Mouse (Mus musculus) heart, embryonic 16.5 days (tissue): Measurements from ENCODE around the gene Tanc2. TPM values are rescaled to one million over a fixed set of nuclear protein-coding genes. Genes with fewer than 3 reads are reported as not detected.

Experiments
- ATAC-seq: fragments of 200-750 bp; cut with Nextera tagmentation; replicated peaks from 2 replicates; pipeline ENCODE4 v1.8.0; 2017; ENCODE audit warnings: moderate number of reproducible peaks; ENCODE audit not compliant: insufficient read depth, low FRiP score; ENCODE audit errors: extremely low read depth
- H3K27ac ChIP-seq: fragments of 300-500 bp; sonication (generic); 2 replicates; pipeline ENCODE4 v1.5.1; 2014; ENCODE audit warnings: mild to moderate bottlenecking, low read length, control low read depth, moderate library complexity
- H3K27me3 ChIP-seq: fragments of 300-500 bp; sonication (generic); 2 replicates; pipeline ENCODE4 v1.6.1; 2014; ENCODE audit warnings: low read length, mixed read lengths; ENCODE audit not compliant: control insufficient read depth, insufficient read depth
- H3K36me3 ChIP-seq: fragments of 300-500 bp; sonication (generic); 2 replicates; pipeline ENCODE4 v1.6.1; 2014; ENCODE audit not compliant: control insufficient read depth, insufficient read depth
- H3K4me1 ChIP-seq: fragments of 300-500 bp; sonication (generic); 2 replicates; pipeline ENCODE4 v1.6.1; 2014; ENCODE audit warnings: low read length, mixed read lengths; ENCODE audit not compliant: control insufficient read depth, insufficient read depth
- H3K4me2 ChIP-seq: fragments of 300-500 bp; sonication (generic); 2 replicates; pipeline ENCODE4 v1.6.1; 2014; ENCODE audit warnings: low read depth, mild to moderate bottlenecking, control low read depth, low read length
- H3K4me3 ChIP-seq: fragments of 300-500 bp; sonication (generic); 2 replicates; pipeline ENCODE4 v1.5.1; 2014; ENCODE audit warnings: mild to moderate bottlenecking, control low read depth, low read length
- H3K9ac ChIP-seq: fragments of 300-500 bp; sonication (generic); 2 replicates; pipeline ENCODE4 v1.6.1; 2014; ENCODE audit warnings: low read length, control low read depth
- H3K9me3 ChIP-seq: fragments of 300-500 bp; sonication (generic); replicated peaks from 2 replicates; pipeline ENCODE4 v1.6.1; 2016; ENCODE audit warnings: low read length; ENCODE audit not compliant: control insufficient read depth
- WGBS: fragments of 180-500 bp; shearing (Covaris S2); extraction: QIAGEN DNeasy Blood & Tissue Kit; methylation state at CpG from one replicate; pipeline ENCODE4 v1.1.7; 2014; 5-methylcytosine and 5-hydroxymethylcytosine counted together
- polyA plus RNA-seq: library from polyadenylated mRNA; unstranded; fragments of >200 nt; fragmentation: Nextera tagmentation; extraction: Ambion mirVana; gene quantifications from 2 replicates; pipeline ENCODE4 v1.2.1, GENCODE M21; 2015

Gene Tanc2
- polyA plus RNA-seq, 1 experiment from 2014 or later, result 8.0 TPM

- Histone ChIP-seq H3K27ac (no peak overlapping the region), H3K36me3 (no peaks in the 10 kb centered on the region), H3K4me1 (peaks cover 9% of the 10 kb centered on the region), H3K4me2 (no peak overlapping the region), H3K9me3 (no peaks in the 10 kb centered on the region), H3K9ac (no peak overlapping the region), H3K27me3 (no peaks in the 10 kb centered on the region; the same call in 1 of the 2 replicates), H3K4me3 (no peak overlapping the region)
- WGBS, result 88% methylated on average over 28 of the region's 28 CpGs
- no peak for ATAC-seq
Observed at GRCm38 (mm10) chr11:105955815-105956430, 366.1 kb downstream of the Tanc2 start.

GRCm38 (mm10) chr11:105957501-105957900 is 367.7 kb downstream of the Tanc2 start:
- no peak overlapping the region for H3K4me3 ChIP-seq
- H3K9ac ChIP-seq, result no peak overlapping the region
- WGBS, result 52% methylated on average over 6 of the region's 6 CpGs
- H3K4me1 ChIP-seq, result peaks cover 9% of the 10 kb centered on the region
- no peak overlapping the region for H3K4me2 ChIP-seq
- no peak overlapping the region for H3K27ac ChIP-seq
- ATAC-seq, result no peak
- no peaks in the 10 kb centered on the region; the same call in 1 of the 2 replicates for H3K27me3 ChIP-seq
- no peaks in the 10 kb centered on the region for H3K36me3 ChIP-seq
- H3K9me3 ChIP-seq, result no peaks in the 10 kb centered on the region

GRCm38 (mm10) chr11:105958566-105958965 is 368.8 kb downstream of the Tanc2 start:
- Histone ChIP-seq H3K27ac (no peak overlapping the region), H3K9me3 (no peaks in the 10 kb centered on the region), H3K27me3 (no peaks in the 10 kb centered on the region; the same call in 1 of the 2 replicates), H3K36me3 (no peaks in the 10 kb centered on the region), H3K4me1 (peaks cover 9% of the 10 kb centered on the region), H3K4me3 (no peak overlapping the region), H3K4me2 (no peak overlapping the region), H3K9ac (no peak overlapping the region)
- no peak for ATAC-seq
- 39% methylated on average over 1 of the region's 1 CpGs for WGBS

GRCm38 (mm10) chr11:105959355-105959754 is 369.6 kb downstream of the Tanc2 start:
- WGBS, result 3% methylated on average over 17 of the region's 17 CpGs
- no peak overlapping the region for H3K27ac ChIP-seq
- peak overlapping the region; percentile 55 for H3K4me2 ChIP-seq
- no peaks in the 10 kb centered on the region; the same call in 1 of the 2 replicates for H3K27me3 ChIP-seq
- H3K36me3 ChIP-seq, result no peaks in the 10 kb centered on the region
- H3K9ac ChIP-seq, result peak overlapping the region; percentile 29; the same call in 1 of the 2 replicates
- ATAC-seq, result no peak
- H3K9me3 ChIP-seq, result no peaks in the 10 kb centered on the region
- peaks cover 9% of the 10 kb centered on the region for H3K4me1 ChIP-seq
- H3K4me3 ChIP-seq, result peak overlapping the region; percentile 12; the same call in 1 of the 2 replicates

- Histone ChIP-seq H3K9me3 (no peaks in the 10 kb centered on the region), H3K4me3 (no peak overlapping the region), H3K4me2 (no peak overlapping the region), H3K27me3 (peaks cover 35% of the 10 kb centered on the region), H3K27ac (no peak overlapping the region), H3K4me1 (peaks cover 7% of the 10 kb centered on the region; the same call in 1 of the 2 replicates), H3K36me3 (no peaks in the 10 kb centered on the region), H3K9ac (no peak overlapping the region)
- ATAC-seq, result no peak
- WGBS, result 60% methylated on average over 5 of the region's 5 CpGs
Observed at GRCm38 (mm10) chr11:105964691-105965090, 374.9 kb downstream of the Tanc2 start.

- H3K27ac ChIP-seq, result no peak overlapping the region
- WGBS, result 58% methylated on average over 4 of the region's 4 CpGs
- peaks cover 44% of the 10 kb centered on the region for H3K27me3 ChIP-seq
- ATAC-seq, result no peak
- H3K4me3 ChIP-seq, result no peak overlapping the region
- H3K9me3 ChIP-seq, result no peaks in the 10 kb centered on the region
- peaks cover 7% of the 10 kb centered on the region; the same call in 1 of the 2 replicates for H3K4me1 ChIP-seq
- no peaks in the 10 kb centered on the region for H3K36me3 ChIP-seq
- H3K4me2 ChIP-seq, result no peak overlapping the region
- no peak overlapping the region for H3K9ac ChIP-seq
Observed at GRCm38 (mm10) chr11:105966288-105966687, 376.5 kb downstream of the Tanc2 start.

- peaks cover 47% of the 10 kb centered on the region for H3K27me3 ChIP-seq
- no peak within 1 kb of the TSS for H3K27ac ChIP-seq
- 1% methylated on average over 73 of the region's 76 CpGs for WGBS
- H3K4me2 ChIP-seq, result peak within 1 kb of the TSS; percentile 81
- no peaks in the 10 kb centered on the region for H3K9me3 ChIP-seq
- H3K9ac ChIP-seq, result peak within 1 kb of the TSS; percentile 53
- H3K4me1 ChIP-seq, result peaks cover 7% of the 10 kb centered on the region; the same call in 1 of the 2 replicates
- H3K4me3 ChIP-seq, result peak within 1 kb of the TSS; percentile 56
- peak; percentile 47; the same call in 1 of the 2 replicates for ATAC-seq
- no peaks in the 10 kb centered on the region for H3K36me3 ChIP-seq
Observed at GRCm38 (mm10) chr11:105967741-105968574, 378.2 kb downstream of the Tanc2 start, which contains the start of gene Ace. Ace (plus strand) TSS chr11:105967945.

GRCm38 (mm10) chr11:105968948-105969347 is 379.2 kb downstream of the Tanc2 start:
- H3K9me3 ChIP-seq, result no peaks in the 10 kb centered on the region
- H3K36me3 ChIP-seq, result no peaks in the 10 kb centered on the region
- no peak overlapping the region for H3K27ac ChIP-seq
- H3K9ac ChIP-seq, result no peak overlapping the region
- ATAC-seq, result no peak
- H3K4me3 ChIP-seq, result no peak overlapping the region
- H3K4me2 ChIP-seq, result peak overlapping the region; percentile 81; the same call in 1 of the 2 replicates
- 48% methylated on average over 10 of the region's 10 CpGs for WGBS
- peaks cover 7% of the 10 kb centered on the region; the same call in 1 of the 2 replicates for H3K4me1 ChIP-seq
- H3K27me3 ChIP-seq, result peaks cover 50% of the 10 kb centered on the region

GRCm38 (mm10) chr11:105969516-105969915 is 379.7 kb downstream of the Tanc2 start:
- peaks cover 7% of the 10 kb centered on the region; the same call in 1 of the 2 replicates for H3K4me1 ChIP-seq
- no peak overlapping the region for H3K27ac ChIP-seq
- WGBS, result 63% methylated on average over 1 of the region's 1 CpGs
- H3K27me3 ChIP-seq, result peaks cover 51% of the 10 kb centered on the region
- no peaks in the 10 kb centered on the region for H3K9me3 ChIP-seq
- H3K9ac ChIP-seq, result no peak overlapping the region
- no peak overlapping the region for H3K4me3 ChIP-seq
- H3K36me3 ChIP-seq, result no peaks in the 10 kb centered on the region
- no peak overlapping the region for H3K4me2 ChIP-seq
- ATAC-seq, result no peak
